Mouse (Mus musculus): ENCODE results near the gene Spag6. TPM values are rescaled to one million over a fixed set of nuclear protein-coding genes. Genes with fewer than 3 reads are reported as not detected.

Gene Spag6
- polyA plus RNA-seq, 1 experiment = 0.51 TPM

GRCm38 (mm10) chr2:18739216-18739615 lies 45.4 kb downstream of the Spag6 start:
- no peak for DNase-seq (ENCODE audit: low read depth in 1 of 2, low spot score in 2 of 2)
- H3K27ac ChIP-seq (ENCODE audit: insufficient read depth, low read length) = no peak overlapping the region
- H3K4me3 ChIP-seq (ENCODE audit: extremely low read depth, insufficient read depth, insufficient read length) = no peak overlapping the region
- TF ChIP-seq POLR2A (IDR thresholded peaks at IDR 0.05; ENCODE audit: low read depth, low read length) = no peak
- no peaks in the 10 kb centered on the region for H3K4me1 ChIP-seq (ENCODE audit: control insufficient read depth, insufficient read depth, insufficient read length)
- 64% methylated on average over 2 of the region's 2 CpGs for WGBS
- no peaks in the 10 kb centered on the region for H3K36me3 ChIP-seq (ENCODE audit: control insufficient read depth, insufficient read depth, low read length)
- H3K27me3 ChIP-seq (ENCODE audit: control insufficient read depth, insufficient read depth, low read length) = no peaks in the 10 kb centered on the region

- TF ChIP-seq POLR2A (IDR thresholded peaks at IDR 0.05; ENCODE audit: low read depth, low read length) (no peak), CTCF (IDR thresholded peaks at IDR 0.05; ENCODE audit: extremely low read depth, insufficient read depth, insufficient read length, insufficient replicate concordance) (no peak)
- peak in 1 of 2 experiments; percentile 14 for DNase-seq (ENCODE audit: low read depth in 1 of 2, low spot score in 2 of 2)
- H3K27me3 ChIP-seq (ENCODE audit: control insufficient read depth, insufficient read depth, low read length) = no peaks in the 10 kb centered on the region; the same call in 1 of the 2 replicates
- no peak overlapping the region for H3K27ac ChIP-seq (ENCODE audit: insufficient read depth, low read length)
- no peaks in the 10 kb centered on the region for H3K4me1 ChIP-seq (ENCODE audit: control insufficient read depth, insufficient read depth, insufficient read length)
- H3K4me3 ChIP-seq (ENCODE audit: extremely low read depth, insufficient read depth, insufficient read length) = no peak overlapping the region
- no peaks in the 10 kb centered on the region for H3K36me3 ChIP-seq (ENCODE audit: control insufficient read depth, insufficient read depth, low read length)
- WGBS = 34% methylated on average over 2 of the region's 2 CpGs
Measured at GRCm38 (mm10) chr2:18756144-18756543, 62.3 kb downstream of the Spag6 start.

GRCm38 (mm10) chr2:18764846-18765245 lies 71.0 kb downstream of the Spag6 start:
- H3K27ac ChIP-seq (ENCODE audit: insufficient read depth, low read length) = no peak overlapping the region
- WGBS = 62% methylated on average over 2 of the region's 2 CpGs
- H3K36me3 ChIP-seq (ENCODE audit: control insufficient read depth, insufficient read depth, low read length) = no peaks in the 10 kb centered on the region
- DNase-seq (ENCODE audit: low read depth in 1 of 2, low spot score in 2 of 2) = no peak
- no peaks in the 10 kb centered on the region for H3K27me3 ChIP-seq (ENCODE audit: control insufficient read depth, insufficient read depth, low read length)
- TF ChIP-seq POLR2A (IDR thresholded peaks at IDR 0.05; ENCODE audit: low read depth, low read length) = no peak
- no peaks in the 10 kb centered on the region for H3K4me1 ChIP-seq (ENCODE audit: control insufficient read depth, insufficient read depth, insufficient read length)
- no peak overlapping the region for H3K4me3 ChIP-seq (ENCODE audit: extremely low read depth, insufficient read depth, insufficient read length)

GRCm38 (mm10) chr2:18765481-18766249 lies 71.8 kb downstream of the Spag6 start:
- H3K4me1 ChIP-seq (ENCODE audit: control insufficient read depth, insufficient read depth, insufficient read length) = no peaks in the 10 kb centered on the region
- H3K4me3 ChIP-seq (ENCODE audit: extremely low read depth, insufficient read depth, insufficient read length) = peak overlapping the region; percentile 80
- DNase-seq (ENCODE audit: low read depth in 1 of 2, low spot score in 2 of 2) = peak in 1 of 2 experiments; percentile 15
- peak overlapping the region; percentile 26; the same call in 1 of the 2 replicates for H3K27ac ChIP-seq (ENCODE audit: insufficient read depth, low read length)
- H3K36me3 ChIP-seq (ENCODE audit: control insufficient read depth, insufficient read depth, low read length) = no peaks in the 10 kb centered on the region
- no peaks in the 10 kb centered on the region for H3K27me3 ChIP-seq (ENCODE audit: control insufficient read depth, insufficient read depth, low read length)
- TF ChIP-seq POLR2A (IDR thresholded peaks at IDR 0.05; ENCODE audit: low read depth, low read length) (no peak), CTCF (IDR thresholded peaks at IDR 0.05; ENCODE audit: extremely low read depth, insufficient read depth, insufficient read length, insufficient replicate concordance) (no peak)
- 16% methylated on average over 12 of the region's 12 CpGs for WGBS

GRCm38 (mm10) chr2:18766441-18766820 lies 72.6 kb downstream of the Spag6 start:
- no peaks in the 10 kb centered on the region for H3K36me3 ChIP-seq (ENCODE audit: control insufficient read depth, insufficient read depth, low read length)
- no peaks in the 10 kb centered on the region for H3K27me3 ChIP-seq (ENCODE audit: control insufficient read depth, insufficient read depth, low read length)
- TF ChIP-seq POLR2A (IDR thresholded peaks at IDR 0.05; ENCODE audit: low read depth, low read length) (no peak), CTCF (IDR thresholded peaks at IDR 0.05; ENCODE audit: extremely low read depth, insufficient read depth, insufficient read length, insufficient replicate concordance) (no peak)
- peak in 1 of 2 experiments; percentile 3 for DNase-seq (ENCODE audit: low read depth in 1 of 2, low spot score in 2 of 2)
- H3K4me3 ChIP-seq (ENCODE audit: extremely low read depth, insufficient read depth, insufficient read length) = peak overlapping the region; percentile 80
- H3K4me1 ChIP-seq (ENCODE audit: control insufficient read depth, insufficient read depth, insufficient read length) = no peaks in the 10 kb centered on the region
- whole genome bisulfite sequencing = 10% methylated on average over 4 of the region's 4 CpGs
- peak overlapping the region; percentile 87 for H3K27ac ChIP-seq (ENCODE audit: insufficient read depth, low read length)

GRCm38 (mm10) chr2:18766821-18767541 lies 73.1 kb downstream of the Spag6 start:
- WGBS = under 1% methylated on average over 56 of the region's 56 CpGs

GRCm38 (mm10) chr2:18768414-18768813 lies 74.6 kb downstream of the Spag6 start:
- no peak for DNase-seq (ENCODE audit: low read depth in 1 of 2, low spot score in 2 of 2)
- H3K4me3 ChIP-seq (ENCODE audit: extremely low read depth, insufficient read depth, insufficient read length) = no peak overlapping the region; the same call in 1 of the 2 replicates
- TF ChIP-seq CTCF (IDR thresholded peaks at IDR 0.05; ENCODE audit: extremely low read depth, insufficient read depth, insufficient read length, insufficient replicate concordance) (no peak), POLR2A (IDR thresholded peaks at IDR 0.05; ENCODE audit: low read depth, low read length) (no peak)
- WGBS = 95% methylated on average over 2 of the region's 2 CpGs
- H3K4me1 ChIP-seq (ENCODE audit: control insufficient read depth, insufficient read depth, insufficient read length) = no peaks in the 10 kb centered on the region
- H3K36me3 ChIP-seq (ENCODE audit: control insufficient read depth, insufficient read depth, low read length) = no peaks in the 10 kb centered on the region
- no peak overlapping the region for H3K27ac ChIP-seq (ENCODE audit: insufficient read depth, low read length)
- no peaks in the 10 kb centered on the region for H3K27me3 ChIP-seq (ENCODE audit: control insufficient read depth, insufficient read depth, low read length)

More at GRCm38 (mm10) chr2:18766821-18767541, 73.1 kb downstream of the Spag6 start:
- peak; percentile 43 to 56 for DNase-seq (ENCODE audit: low read depth in 1 of 2, low spot score in 2 of 2)
- Histone ChIP-seq H3K4me1 (ENCODE audit: control insufficient read depth, insufficient read depth, insufficient read length) (no peaks in the 10 kb centered on the region), H3K27me3 (ENCODE audit: control insufficient read depth, insufficient read depth, low read length) (no peaks in the 10 kb centered on the region), H3K27ac (ENCODE audit: insufficient read depth, low read length) (peak overlapping the region; percentile 87), H3K4me3 (ENCODE audit: extremely low read depth, insufficient read depth, insufficient read length) (peak overlapping the region; percentile 80), H3K36me3 (ENCODE audit: control insufficient read depth, insufficient read depth, low read length) (no peaks in the 10 kb centered on the region)
- TF ChIP-seq CTCF (IDR thresholded peaks at IDR 0.05; ENCODE audit: extremely low read depth, insufficient read depth, insufficient read length, insufficient replicate concordance) (no peak), POLR2A (IDR thresholded peaks at IDR 0.05; ENCODE audit: low read depth, low read length) (peak; percentile 39; the same call in 1 of the 2 replicates)
